Mouse (Mus musculus): ENCODE results near the gene Olfr522.

Gene Olfr522

GRCm38 (mm10) chr7:140164664-140165063 is at the start of gene Olfr522:
Gene Olfr522 (minus strand): TSS chr7:140164764.
- DNase-seq (ENCODE audit: low read depth, low spot score): no peak

- DNase-seq (ENCODE audit: low read depth, low spot score): no peak
Measured at GRCm38 (mm10) chr7:140213841-140214240, 49.3 kb upstream of the Olfr522 start.

- no peak for DNase-seq (ENCODE audit: low read depth, low spot score)
Measured at GRCm38 (mm10) chr7:140208677-140209076, 44.1 kb upstream of the Olfr522 start.

DNA sequence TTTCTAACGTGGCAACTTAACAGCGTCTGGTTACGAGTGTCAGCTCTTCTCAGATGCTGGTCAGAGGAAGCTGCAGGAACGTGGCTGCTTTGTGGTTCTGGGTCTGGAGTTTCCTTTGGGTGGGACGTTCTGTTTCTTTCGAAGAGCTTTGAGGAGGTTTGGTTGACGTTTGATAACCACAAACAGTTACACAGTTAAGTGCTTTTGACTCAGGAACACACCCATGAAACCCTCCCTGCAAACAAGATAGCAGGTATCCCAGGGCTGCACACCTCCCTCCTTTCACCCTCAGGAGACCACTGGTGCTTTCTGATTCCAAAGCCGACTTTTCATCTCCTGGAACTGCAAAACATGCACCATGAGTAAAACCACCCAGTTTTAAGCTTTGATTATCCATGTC is 43.6 kb upstream of the Olfr522 start:
- DNase-seq (ENCODE audit: low read depth, low spot score): no peak

- DNase-seq (ENCODE audit: low read depth, low spot score): no peak
Measured at GRCm38 (mm10) chr7:140206904-140207303, 42.3 kb upstream of the Olfr522 start.

GRCm38 (mm10) chr7:140205864-140206263 is 41.3 kb upstream of the Olfr522 start, which contains the start of gene Olfr524:
Gene Olfr524 (minus strand): TSS chr7:140205964.
- DNase-seq (ENCODE audit: low read depth, low spot score): no peak

GRCm38 (mm10) chr7:140201090-140201489 is 36.5 kb upstream of the Olfr522 start:
- DNase-seq (ENCODE audit: low read depth, low spot score): no peak

- DNase-seq (ENCODE audit: low read depth, low spot score): no peak
Measured at GRCm38 (mm10) chr7:140196002-140196401, 31.4 kb upstream of the Olfr522 start.

- no peak for DNase-seq (ENCODE audit: low read depth, low spot score)
Measured at GRCm38 (mm10) chr7:140194031-140194430, 29.5 kb upstream of the Olfr522 start.

- no peak for DNase-seq (ENCODE audit: low read depth, low spot score)
Measured at GRCm38 (mm10) chr7:140192851-140193250, 28.3 kb upstream of the Olfr522 start.

GRCm38 (mm10) chr7:140192445-140192844 is 27.9 kb upstream of the Olfr522 start:
- DNase-seq (ENCODE audit: low read depth, low spot score): no peak

DNA sequence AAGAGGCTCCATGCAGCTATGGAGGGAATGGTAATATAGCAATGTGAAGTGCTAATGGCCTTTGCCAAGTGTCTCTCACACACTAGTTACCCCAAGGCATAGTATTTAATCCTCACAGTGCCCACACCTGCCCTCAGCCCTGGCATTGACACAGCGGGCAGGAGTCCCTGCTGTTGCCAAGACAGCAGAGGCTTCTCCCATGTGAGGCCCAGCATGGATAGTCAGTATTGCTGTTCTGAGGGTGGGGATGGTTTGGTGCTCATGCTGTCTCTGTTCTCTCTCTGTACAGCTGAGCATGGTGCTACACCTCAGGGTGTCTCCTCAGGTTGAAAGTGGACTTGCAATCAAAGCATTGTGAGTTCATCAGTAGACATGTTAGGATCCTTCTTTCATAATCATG is 25.9 kb upstream of the Olfr522 start:
- DNase-seq (ENCODE audit: low read depth, low spot score): no peak

GRCm38 (mm10) chr7:140188391-140189328 is 24.1 kb upstream of the Olfr522 start:
- DNase-seq (ENCODE audit: low read depth, low spot score): peak; percentile 30

- DNase-seq (ENCODE audit: low read depth, low spot score): no peak
Measured at GRCm38 (mm10) chr7:140187721-140188390, 23.3 kb upstream of the Olfr522 start.

GRCm38 (mm10) chr7:140186646-140187620 is 22.4 kb upstream of the Olfr522 start:
- no peak for DNase-seq (ENCODE audit: low read depth, low spot score)

- DNase-seq (ENCODE audit: low read depth, low spot score): no peak
Measured at GRCm38 (mm10) chr7:140184206-140184605, 19.6 kb upstream of the Olfr522 start.

- no peak for DNase-seq (ENCODE audit: low read depth, low spot score)
Measured at GRCm38 (mm10) chr7:140180692-140181091, 16.1 kb upstream of the Olfr522 start.

GRCm38 (mm10) chr7:140179176-140179575 is 14.6 kb upstream of the Olfr522 start:
- DNase-seq (ENCODE audit: low read depth, low spot score): no peak

DNA sequence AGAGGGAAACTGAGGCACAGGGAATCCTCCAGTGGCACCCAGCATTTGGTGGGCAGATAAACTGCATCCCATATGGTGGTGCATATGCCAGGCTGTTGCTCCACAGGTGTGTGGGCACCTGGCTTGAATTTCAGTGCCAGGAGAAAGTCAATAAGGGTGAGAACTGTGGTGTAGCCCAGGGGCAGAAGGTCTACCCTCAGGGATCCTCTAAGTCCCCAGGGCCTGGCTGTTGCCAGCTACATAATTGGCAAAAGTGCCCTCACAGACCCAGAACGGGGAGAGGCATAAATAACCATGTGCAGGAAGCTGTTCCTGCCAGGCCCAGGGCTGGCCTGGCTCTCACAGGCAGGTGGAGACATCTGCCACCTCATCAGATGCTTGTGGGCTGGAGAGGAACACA is 8.4 kb upstream of the Olfr522 start, which contains the start of gene Olfr523:
Gene Olfr523 (plus strand): TSS at position 282 of the 400 bp plus-strand sequence.
- DNase-seq (ENCODE audit: low read depth, low spot score): no peak

GRCm38 (mm10) chr7:140170863-140171262 is 6.3 kb upstream of the Olfr522 start:
- DNase-seq (ENCODE audit: low read depth, low spot score): no peak

DNA sequence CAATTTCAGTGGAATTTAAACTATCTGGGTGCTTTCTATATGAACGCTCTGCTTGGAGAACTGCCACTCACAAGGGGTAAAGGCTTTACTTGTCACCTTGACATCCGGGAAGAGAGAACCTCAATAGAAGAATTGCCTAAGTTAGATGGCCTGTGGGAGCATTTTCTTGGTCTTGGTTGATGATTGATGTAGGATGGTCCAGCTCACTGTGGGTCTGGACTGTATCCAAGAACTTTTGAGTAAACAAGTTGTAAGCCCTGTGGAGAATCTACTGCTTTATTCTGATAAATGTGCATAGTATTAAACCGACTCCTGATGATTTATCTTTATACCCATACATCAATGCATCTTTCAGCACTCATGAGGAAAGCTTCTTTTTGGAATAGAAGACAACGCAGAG is 4.8 kb upstream of the Olfr522 start:
- DNase-seq (ENCODE audit: low read depth, low spot score): no peak
